Mouse (Mus musculus) cerebellum, postnatal 36 days (tissue): Measurements from ENCODE around the gene Sell.
A peak's percentile ranks its signal among the peaks of the same experiment; 100 is the strongest.
"Not testable (repeated sequence)": the region's sequence is repeated elsewhere in the genome, so short reads cannot be mapped to it uniquely, and the experiment has no call there.

Experiments
- DNase-seq, 2 experiments: peaks; one replicate each; pipeline ENCODE4 v3.0.0; 2021 to 2022; ENCODE audit warnings: mixed read lengths in 2 of 2

The Sell gene

DNA sequence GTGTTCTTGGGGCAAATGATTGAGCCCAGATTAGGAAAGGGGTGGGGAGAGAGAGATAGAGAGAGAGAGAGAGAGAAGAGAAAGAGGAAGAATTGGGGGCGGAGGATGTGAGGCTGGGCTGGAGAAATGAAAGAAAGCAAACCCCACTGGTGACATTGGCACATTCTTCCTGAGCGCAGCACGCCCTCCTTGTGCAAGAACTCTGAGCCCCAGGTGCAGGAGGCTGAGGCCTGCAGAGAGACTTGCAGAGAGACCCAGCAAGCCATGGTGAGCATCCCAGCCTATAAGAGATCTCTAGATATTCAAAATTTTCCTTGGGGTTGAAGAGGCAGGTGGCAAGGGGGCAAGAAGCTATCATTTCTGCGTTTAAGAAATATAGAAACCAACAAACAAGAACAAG, at the start of gene Sell:
Gene Sell (plus strand): TSS at position 58 of the 400 bp plus-strand sequence.
- DNase-seq, result no peak

DNA sequence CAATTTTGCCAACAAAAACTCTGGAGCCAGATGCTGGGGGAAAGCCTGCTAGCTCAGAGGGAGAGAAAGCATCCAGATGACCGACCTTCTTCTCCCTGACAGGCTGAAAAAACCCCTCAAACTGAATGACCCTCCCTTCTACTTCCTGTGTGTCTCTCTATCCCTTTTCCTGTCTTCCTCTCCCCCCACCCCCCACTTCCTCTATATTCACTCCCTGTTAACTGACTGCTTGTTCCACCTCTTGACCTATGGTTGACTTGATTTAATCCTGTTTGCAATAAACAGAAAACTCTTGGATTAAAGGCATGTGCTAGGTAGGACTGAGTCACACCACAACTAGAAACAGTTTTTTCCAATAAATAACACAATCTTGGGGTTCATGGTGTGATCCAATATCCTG, 47.2 kb upstream of the Sell start:
- DNase-seq, result no peak

DNA sequence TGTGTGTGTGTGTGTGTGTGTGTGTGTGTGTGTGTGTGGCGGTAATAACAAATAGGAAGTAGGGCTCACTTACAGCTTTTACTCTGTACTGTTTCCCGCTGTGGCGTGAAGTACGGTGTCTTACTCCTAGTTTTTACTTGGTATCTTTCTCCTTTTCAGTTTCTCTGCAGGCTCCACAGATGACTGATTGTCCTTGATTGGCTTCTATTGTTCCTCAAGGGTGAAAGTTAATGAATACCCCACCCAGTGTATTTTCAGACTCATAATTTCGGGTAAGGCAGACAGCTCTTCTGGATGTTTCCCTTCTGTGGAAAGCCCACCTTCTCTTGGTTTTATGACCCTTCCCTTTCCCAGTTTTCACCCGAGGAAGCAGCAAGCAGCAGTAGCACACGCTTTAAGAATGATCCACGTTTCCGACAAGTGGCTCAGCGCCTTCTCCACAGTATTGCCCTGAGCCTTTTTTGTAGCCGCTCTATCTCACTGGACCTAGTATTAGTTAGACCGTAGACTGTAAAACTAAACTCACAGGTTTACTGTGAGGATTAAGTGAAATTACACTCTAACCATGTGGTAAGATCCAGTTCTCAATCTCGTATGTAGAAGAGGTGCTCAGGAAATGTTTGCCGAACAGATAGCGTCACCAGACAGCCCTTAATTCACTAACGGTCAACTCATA, 43.4 kb upstream of the Sell start:
- no peak for DNase-seq

DNA sequence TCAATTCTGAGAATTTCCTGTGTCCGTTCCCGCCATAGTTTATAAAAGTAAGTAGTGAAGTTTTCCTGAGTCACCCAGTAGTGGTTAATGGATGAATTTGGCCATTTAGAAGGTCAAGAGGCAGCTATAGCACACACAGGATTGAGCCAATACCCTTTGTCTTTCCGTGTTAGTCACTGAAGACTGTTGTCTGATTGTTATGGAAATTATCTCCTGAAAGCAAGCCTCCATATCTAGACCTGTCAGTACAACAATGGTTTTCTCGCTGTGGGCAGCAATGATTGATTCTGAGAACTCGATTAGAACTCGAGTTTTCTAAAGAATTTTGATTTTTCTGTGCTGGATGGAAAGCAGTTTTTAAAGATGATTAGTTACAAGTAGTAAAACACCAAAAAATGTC, 42.0 kb upstream of the Sell start:
- DNase-seq, result no peak

DNA sequence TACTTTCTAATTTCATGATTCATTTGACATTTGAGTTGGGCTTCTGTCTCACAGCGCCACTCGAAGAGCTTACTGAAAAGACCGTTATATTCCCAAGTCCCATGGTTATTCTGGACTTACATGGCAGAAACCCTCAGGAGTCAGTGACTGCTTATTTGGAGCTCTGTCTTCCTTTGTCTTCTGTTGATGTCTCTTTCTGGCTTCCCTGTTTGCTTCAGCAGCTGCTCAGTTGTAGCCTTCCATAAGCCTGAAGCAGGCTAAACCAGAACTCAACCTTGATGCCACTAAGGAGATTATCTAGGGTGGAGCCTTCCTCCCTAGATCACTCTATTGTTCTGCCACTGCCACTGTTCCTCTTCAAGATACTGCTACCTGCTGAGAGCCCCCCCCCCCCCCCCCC, 41.0 kb upstream of the Sell start:
- not testable (repeated sequence) for DNase-seq

DNA sequence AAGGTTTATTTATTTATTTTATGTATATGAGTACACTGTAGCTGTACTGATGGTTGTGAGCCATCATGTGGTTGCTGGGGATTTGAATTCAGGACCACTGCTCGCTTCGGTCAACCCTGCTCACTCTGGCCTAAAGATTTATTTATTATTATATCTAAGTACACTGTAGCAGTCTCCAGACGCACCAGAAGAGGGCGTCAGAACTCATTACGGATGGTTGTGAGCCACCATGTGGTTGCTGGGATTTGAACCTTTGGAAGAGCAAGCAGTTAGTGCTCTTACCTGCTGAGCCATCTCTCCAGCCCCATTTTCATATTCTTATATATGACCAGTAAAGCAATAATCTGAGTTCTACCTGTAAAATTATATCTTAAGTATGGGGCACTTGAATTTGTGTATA, 39.7 kb upstream of the Sell start:
- DNase-seq, result not testable (repeated sequence)

DNA sequence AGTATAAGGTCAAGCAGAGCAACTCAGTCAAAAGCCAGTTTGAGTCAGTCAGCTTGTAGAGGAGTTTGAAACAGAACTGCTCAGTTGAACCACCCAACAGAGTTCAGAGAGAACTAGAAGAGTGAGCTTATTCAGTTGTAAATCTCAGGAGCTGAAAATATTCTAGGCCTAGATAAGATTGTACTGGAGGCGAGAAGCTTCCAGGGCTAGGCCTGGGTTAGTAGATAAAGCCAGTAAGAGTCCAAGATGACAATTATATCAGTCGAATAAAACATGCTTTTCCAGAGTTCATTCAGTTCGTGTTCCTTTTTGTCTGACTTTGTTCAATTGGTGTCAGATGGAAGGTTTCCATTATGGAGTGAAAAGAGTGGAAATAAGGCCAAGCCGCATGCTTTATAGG, 36.1 kb upstream of the Sell start:
- DNase-seq, result no peak

DNA sequence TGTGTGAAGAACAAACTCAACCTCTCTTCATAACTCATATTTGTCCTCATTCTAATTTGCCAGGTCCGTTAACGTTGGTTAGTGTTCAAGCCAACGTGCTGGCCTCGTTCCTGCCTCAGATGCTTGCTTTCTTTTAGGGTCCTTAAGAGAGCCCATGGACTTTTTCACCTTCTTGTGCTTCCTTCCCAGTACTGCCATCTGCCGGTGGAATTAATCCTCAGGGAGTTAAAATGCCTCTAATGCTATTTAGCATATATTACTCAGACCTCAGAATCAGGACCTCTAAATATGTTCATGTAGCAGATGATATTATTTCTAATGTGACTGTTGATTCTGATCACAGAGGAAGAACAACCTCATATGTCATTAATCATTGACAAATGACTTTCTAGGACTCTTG, 34.4 kb upstream of the Sell start:
- peak in 1 of 2 experiments; percentile 2 for DNase-seq

DNA sequence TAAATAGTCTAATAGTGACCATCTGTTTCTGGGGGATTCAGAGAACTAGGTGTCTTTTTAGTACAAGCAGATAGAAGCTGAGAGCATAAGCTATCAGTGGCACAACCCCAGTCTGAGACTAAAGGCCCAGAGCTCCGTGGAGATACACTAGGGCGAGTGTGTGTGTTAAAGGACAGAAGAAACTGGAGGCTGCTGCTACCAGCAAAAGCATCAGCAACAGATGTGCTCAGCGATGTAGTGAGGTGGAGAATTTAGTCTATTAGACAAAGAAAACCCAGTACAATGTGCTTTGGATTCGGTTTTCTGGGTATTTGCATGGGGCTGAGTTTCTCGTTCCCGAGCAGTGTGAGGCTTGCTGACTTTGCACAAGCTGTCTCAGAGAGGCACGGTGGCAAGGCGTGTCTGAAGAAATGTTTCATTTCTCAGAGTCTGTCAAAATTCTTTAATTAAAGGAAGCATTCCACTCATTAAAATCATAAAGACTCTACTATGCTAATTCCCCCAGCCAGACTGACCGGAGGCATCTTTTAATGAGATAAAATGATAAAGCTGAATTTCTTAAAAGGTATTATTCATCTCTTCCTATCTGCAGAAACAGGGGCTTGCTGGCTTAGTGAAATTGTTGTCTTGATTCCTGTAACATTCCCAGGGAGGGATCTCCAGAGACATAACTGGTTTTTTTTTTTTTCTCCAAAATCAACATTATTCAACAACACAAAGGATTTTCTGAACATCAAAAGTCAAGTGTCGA, 21.2 kb upstream of the Sell start:
- DNase-seq, result no peak

DNA sequence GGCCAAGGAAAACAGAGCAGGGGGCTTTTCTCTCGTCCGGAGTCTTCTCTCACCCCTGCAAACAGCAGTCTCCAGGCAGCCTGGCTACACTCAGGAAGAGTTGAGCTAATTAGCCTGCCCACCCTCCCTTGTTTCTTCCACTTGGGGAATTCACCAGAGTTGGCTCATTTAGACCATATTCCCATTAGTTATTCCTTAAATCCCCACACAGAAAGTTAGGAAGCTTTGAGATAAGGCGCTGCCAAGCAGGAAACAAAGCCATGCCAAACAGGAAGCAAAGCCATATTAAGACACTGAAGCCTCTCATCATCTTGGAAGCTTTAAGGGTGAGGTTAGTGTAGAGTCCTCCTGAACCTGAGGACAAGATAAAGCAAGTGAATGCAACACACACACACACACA, 18.2 kb upstream of the Sell start:
- no peak for DNase-seq

DNA sequence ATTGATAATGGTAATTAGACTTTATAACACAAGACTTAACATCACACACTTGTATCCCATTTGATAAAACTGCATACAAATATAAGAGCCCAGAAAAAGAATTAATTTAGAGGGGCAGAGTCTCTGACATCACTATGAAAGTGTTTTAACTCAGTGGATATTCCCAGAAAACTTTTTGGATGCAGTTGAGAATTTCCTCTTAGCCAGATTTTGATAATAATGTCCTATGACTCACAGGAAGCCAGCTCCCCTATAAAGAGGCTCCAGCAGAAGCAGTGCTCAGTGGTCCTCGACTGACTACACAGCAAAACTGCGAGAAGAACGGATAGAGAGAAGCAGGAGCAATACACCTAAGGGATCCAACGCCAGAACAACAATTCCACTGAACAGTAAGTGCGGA, 13.8 kb upstream of the Sell start, which contains the start of gene Sele:
Gene Sele (plus strand): TSS at position 301 of the 400 bp plus-strand sequence.
- DNase-seq, result no peak

DNA sequence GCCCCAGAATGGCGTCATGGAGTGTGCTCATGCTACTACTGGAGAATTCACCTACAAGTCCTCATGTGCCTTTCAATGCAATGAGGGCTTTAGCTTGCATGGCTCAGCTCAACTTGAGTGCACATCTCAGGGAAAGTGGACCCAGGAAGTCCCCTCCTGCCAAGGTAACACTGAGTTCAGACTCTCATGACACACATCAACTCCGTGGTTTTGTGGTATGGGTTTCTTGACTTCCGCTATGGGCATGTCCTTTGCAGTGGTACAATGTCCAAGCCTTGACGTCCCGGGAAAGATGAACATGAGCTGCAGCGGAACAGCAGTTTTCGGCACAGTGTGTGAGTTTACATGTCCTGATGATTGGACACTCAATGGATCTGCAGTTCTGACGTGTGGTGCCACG, 8.2 kb upstream of the Sell start:
- DNase-seq, result no peak

DNA sequence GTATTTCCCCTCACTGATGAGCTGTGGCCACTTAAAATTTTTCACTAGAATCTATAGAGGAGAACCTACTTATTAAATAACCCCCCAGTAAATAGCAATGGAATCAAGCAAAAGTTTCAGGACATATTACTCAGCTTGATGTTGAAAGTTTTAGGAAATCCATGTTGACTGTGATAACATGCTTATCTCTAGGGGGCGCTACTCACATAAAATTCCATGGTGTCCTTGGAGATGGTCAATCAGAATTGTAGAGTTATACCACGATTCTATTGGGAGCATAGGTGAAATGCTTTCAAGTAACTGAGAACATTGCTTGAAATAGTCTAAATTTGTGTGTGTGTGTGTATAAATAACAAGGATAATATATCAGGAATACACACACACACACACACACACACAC, 7.0 kb upstream of the Sell start:
- no peak for DNase-seq

DNA sequence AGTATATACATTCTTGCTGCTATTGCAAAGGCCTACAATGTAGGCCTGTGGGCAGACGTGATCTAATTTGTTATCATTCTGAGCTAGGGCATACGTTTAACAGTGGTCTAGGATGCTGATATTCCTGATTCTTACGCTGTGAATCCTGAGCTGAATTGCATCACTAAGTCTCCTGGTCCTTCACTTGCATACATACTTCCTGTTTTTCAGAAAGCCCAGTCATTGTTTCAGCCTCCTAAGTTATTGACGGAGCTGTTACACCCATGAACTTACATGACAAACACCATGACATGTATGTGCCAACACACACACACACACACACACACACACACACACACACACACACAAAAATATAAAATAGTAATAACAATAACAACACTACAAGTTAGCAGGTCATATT, 1.7 kb upstream of the Sell start:
- DNase-seq, result no peak

DNA sequence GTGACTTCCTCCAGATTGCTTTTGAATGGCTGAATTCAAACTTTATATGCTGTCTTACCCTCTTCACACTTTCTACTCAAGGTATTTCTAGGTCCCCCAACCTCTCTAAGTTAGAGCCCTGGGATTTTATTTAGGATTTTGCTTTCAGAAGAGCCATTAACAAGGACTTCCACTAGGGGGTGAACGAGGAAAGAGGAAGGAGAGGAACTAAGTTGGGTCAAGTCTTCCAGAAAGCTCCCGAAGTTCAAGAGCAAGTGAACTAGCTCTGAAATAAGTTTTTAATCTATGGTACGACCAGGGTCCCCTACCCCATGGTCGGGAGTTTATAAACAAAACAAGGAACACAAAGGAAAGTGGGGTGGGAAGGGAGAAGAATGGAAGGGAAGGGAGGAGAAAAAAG, 504 bp upstream of the Sell start:
- no peak for DNase-seq

DNA sequence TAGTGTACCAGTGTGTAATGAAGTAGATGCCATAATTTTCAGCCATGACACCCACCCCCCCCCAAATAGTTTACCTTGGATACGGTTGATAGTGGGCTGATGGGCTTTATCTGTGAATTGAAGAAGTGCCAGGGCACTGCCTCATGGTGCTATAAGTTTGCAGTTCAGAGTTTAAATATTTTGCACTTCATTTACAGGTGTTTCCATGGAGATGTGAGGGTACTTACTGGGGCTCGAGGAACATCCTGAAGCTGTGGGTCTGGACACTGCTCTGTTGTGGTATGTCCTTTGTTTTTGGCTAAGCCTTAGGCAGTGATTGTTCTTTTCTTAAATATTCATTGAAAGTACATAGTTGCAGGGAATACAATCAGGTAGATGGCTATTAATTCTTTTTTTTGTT, 1.1 kb downstream of the Sell start:
- no peak for DNase-seq

DNA sequence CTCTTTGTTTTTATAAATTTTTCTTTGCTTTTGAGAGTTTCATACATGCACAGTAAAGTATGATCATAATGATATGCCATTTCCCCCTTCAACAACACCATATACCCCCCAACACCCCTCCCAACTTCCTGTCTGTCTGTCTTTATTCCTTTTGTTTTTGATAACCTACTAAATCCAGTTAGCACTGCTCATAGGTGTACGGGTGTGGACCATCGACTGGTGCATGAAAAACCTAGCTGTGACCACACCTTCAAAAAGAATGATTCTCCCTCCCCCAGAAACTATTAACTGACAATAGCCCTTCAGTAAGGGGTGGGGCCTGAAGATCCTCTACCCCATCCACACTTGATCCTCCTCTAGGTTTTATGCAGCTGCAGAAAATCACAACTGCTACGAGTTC, 2.0 kb downstream of the Sell start:
- DNase-seq, result no peak

DNA sequence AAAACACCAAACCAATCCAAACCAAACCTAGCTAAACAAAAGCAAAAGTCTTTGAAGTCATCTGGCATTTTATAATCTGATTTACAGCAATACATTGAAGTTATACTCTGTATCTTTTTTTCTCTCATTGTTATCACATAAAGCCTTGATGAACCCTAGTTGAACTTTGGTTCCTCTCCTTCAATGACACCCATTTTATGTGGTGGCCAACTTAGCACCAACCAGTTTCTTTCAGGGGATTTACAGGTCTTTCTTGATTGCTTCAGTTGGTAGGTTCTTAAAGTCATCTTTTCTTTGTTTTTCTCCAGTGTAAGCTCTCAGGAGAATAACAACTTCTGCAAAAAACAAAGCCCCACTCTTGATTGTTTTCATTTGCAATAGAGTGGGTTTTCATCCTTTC, 7.5 kb downstream of the Sell start:
- DNase-seq, result no peak

DNA sequence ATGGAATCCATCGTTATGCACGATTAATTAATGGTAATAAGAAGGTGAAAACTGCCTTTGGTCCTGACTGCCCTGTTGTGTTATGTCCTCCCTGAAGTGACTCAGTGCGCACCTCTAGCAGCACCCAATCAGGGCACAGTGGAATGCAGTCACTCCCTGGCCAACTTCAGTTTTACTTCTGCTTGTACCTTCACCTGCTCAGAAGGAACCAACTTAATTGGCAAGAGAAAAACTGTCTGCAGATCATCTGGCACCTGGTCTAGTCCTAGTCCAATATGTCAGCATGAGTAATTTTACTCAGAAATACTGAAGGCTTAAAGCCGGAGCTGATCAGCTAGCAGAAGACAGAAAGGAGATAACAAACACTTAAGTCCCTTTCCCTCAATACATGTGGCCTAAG, 8.7 kb downstream of the Sell start:
- DNase-seq, result no peak

DNA sequence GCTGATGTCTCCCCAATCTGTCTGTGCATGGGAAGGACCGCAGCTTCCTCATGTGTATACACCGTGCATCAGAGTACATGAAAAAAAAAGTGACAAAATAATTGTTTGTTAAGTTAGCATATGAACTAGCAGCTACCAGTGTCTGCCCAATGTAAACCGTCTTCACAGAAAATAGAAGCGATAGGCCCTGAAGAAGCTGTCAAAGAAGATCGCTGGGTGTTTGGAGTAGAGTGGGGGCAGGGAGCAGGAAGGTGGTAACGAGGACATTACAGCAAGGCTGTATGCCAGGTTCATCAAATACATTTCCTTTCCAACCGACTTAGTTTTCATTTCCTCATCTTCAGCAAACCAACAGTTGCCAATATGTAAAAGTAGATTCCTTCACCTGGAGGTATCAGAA, 9.3 kb downstream of the Sell start:
- no peak for DNase-seq

DNA sequence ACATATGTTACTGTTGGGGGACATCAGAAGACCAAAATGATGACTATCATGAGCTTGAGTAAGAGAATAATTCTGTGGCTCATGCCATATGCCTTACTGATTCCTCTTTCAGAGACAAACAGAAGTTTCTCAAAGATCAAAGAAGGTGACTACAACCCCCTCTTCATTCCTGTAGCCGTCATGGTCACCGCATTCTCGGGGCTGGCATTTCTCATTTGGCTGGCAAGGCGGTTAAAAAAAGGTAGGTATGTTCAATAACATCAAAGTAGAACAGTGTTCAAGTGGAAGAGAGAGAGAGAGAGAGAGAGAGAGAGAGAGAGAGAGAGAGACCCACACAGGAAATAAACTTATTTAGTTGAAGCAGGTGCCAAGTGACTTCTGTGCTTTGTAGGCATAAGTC, 10.2 kb downstream of the Sell start:
- DNase-seq, result no peak

DNA sequence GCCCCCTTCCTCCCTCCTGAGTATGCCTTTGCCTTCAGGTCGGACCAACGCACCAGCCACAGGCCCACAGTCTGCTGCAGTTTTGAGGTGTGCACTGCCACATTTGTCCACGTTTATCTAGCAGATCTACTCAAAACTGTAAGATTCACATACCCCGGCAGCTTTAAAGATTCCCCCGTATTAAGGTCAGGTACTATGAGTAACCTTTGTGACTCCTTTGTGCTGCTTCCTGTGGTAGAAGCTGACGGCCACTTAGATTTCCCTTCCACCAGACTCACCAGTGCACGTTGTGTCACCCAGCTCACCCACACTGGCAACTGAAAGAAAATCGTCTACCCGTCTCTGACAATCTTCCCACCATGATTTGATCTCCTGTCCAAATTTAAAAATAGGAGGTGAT, 11.3 kb downstream of the Sell start:
- DNase-seq, result no peak

DNA sequence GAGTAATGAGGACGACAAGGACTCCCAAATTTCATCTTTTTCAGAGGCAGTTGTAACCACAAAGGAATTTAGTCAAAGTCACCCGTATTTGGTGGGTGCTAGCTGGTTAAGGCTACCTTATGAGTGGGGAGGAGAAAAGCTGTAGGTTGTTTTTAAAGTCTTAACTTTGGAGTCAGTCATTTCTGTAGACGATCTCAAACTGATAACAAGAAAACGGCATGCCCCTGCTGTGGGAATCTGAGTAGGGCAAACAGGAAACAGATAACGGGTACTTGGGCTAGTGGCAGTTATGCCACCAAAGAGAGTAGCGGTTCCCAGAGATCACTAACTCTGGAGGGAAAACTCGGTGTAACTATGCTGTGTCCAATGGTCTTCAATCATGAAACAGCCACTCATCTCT, 12.0 kb downstream of the Sell start:
- no peak for DNase-seq

DNA sequence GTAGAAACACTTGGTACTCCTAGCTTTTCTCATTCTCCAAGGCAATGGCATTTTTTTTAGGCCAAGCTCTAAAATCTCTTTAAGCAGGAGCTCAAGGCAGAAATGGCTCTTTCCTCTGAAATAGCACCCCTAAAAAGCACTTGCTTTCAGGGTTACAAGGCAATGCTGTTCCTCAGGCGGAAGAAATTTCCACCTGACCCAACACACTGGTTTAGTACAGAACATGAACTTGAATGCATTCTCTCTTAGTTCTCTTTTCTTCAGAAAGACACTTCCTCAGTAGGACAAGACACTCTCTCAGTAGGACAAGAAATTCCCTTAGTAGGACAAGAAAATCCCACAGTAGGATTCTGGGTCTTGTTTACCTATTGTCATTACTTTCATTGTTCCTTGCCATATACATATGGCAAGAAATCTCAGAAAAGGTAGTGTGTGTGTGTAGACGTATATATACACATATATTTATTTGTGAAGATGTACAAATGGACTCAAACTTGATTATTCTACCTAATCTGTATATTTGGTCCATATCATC, 12.9 kb downstream of the Sell start:
- no peak for DNase-seq

DNA sequence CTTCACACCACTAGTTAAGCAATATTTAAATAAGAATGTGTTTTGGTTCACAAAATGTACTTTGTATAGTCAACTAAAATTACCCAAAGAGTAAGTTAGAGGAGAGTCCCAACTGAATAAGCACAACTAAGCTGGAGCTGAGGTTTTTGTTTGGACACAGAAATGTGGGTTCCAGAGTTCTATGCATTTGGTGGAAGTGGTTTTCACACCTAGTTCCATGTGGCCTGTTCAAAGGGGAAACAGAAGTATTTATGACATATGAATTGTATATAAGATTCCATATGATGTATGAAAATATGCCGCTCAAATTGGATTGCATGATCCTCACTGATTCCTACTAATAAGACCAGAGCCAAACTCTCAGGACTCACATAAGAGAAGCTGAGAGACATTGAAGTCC, 13.6 kb downstream of the Sell start:
- no peak for DNase-seq
